Mouse (Mus musculus): ENCODE results near the gene Pdhb. TPM values are rescaled to one million over a fixed set of nuclear protein-coding genes. Genes with fewer than 3 reads are reported as not detected.
"Not testable (repeated sequence)": the region's sequence is repeated elsewhere in the genome, so short reads cannot be mapped to it uniquely, and the experiment has no call there.

Gene Pdhb
- total RNA-seq, 1 experiment from 2014 or later, result 95.6 TPM

- ATAC-seq (ENCODE audit: extremely low read depth, insufficient number of reproducible peaks, low FRiP score, poor library complexity, severe bottlenecking), result no peak
Observed at GRCm38 (mm10) chr14:8145594-8146558, 26.9 kb downstream of the Pdhb start.

GRCm38 (mm10) chr14:8141131-8141530 is 31.7 kb downstream of the Pdhb start:
- ATAC-seq (ENCODE audit: extremely low read depth, insufficient number of reproducible peaks, low FRiP score, poor library complexity, severe bottlenecking), result no peak

GRCm38 (mm10) chr14:8139724-8140710 is 32.8 kb downstream of the Pdhb start:
- ATAC-seq (ENCODE audit: extremely low read depth, insufficient number of reproducible peaks, low FRiP score, poor library complexity, severe bottlenecking), result no peak

GRCm38 (mm10) chr14:8135130-8135529 is 37.7 kb downstream of the Pdhb start:
- no peak for ATAC-seq (ENCODE audit: extremely low read depth, insufficient number of reproducible peaks, low FRiP score, poor library complexity, severe bottlenecking)

GRCm38 (mm10) chr14:8134234-8134633 is 38.6 kb downstream of the Pdhb start:
- ATAC-seq (ENCODE audit: extremely low read depth, insufficient number of reproducible peaks, low FRiP score, poor library complexity, severe bottlenecking), result no peak

- ATAC-seq (ENCODE audit: extremely low read depth, insufficient number of reproducible peaks, low FRiP score, poor library complexity, severe bottlenecking), result peak; percentile 84
Observed at GRCm38 (mm10) chr14:8132789-8133188, 40.0 kb downstream of the Pdhb start.

- no peak for ATAC-seq (ENCODE audit: extremely low read depth, insufficient number of reproducible peaks, low FRiP score, poor library complexity, severe bottlenecking)
Observed at GRCm38 (mm10) chr14:8127971-8128370, 44.9 kb downstream of the Pdhb start.

GRCm38 (mm10) chr14:8124046-8124881 is 48.6 kb downstream of the Pdhb start:
- ATAC-seq (ENCODE audit: extremely low read depth, insufficient number of reproducible peaks, low FRiP score, poor library complexity, severe bottlenecking), result no peak

GRCm38 (mm10) chr14:8123611-8124010 is 49.2 kb downstream of the Pdhb start:
- not testable (repeated sequence) for ATAC-seq (ENCODE audit: extremely low read depth, insufficient number of reproducible peaks, low FRiP score, poor library complexity, severe bottlenecking)

GRCm38 (mm10) chr14:8123141-8123540 is 49.7 kb downstream of the Pdhb start:
- no peak for ATAC-seq (ENCODE audit: extremely low read depth, insufficient number of reproducible peaks, low FRiP score, poor library complexity, severe bottlenecking)

- no peak for ATAC-seq (ENCODE audit: extremely low read depth, insufficient number of reproducible peaks, low FRiP score, poor library complexity, severe bottlenecking)
Observed at GRCm38 (mm10) chr14:8119904-8120303, 52.9 kb downstream of the Pdhb start.

- no peak for ATAC-seq (ENCODE audit: extremely low read depth, insufficient number of reproducible peaks, low FRiP score, poor library complexity, severe bottlenecking)
Observed at GRCm38 (mm10) chr14:8119454-8119853, 53.4 kb downstream of the Pdhb start.

- ATAC-seq (ENCODE audit: extremely low read depth, insufficient number of reproducible peaks, low FRiP score, poor library complexity, severe bottlenecking), result no peak
Observed at GRCm38 (mm10) chr14:8117371-8117770, 55.5 kb downstream of the Pdhb start.

Other genes starting within 250 kb of the Pdhb start
- not detected in 2 replicates for gene Gm45521, start 215.7 kb downstream of the Pdhb start, total RNA-seq (2017)
- gene Dnase1l3, start 178.5 kb downstream of the Pdhb start, total RNA-seq (2017), result 0.74 and 1.3 TPM in 2 replicates
- gene Abhd6, start 170.1 kb downstream of the Pdhb start, total RNA-seq (2017), result 3.4 and 7.2 TPM in 2 replicates
- 21.5 and 35.6 TPM in 2 replicates for gene Rpp14, start 92.7 kb downstream of the Pdhb start, total RNA-seq (2017)
- gene Pxk, start 74.8 kb downstream of the Pdhb start, total RNA-seq (2017), result 196 and 202 TPM in 2 replicates
- 5.5 and 9.2 TPM in 2 replicates for gene Kctd6, start 41.1 kb upstream of the Pdhb start, total RNA-seq (2017)
- gene Acox2, start 86.3 kb upstream of the Pdhb start, total RNA-seq (2017), result not detected in 2 replicates
- not detected in 2 replicates for gene Fam107a, start 145.0 kb upstream of the Pdhb start, total RNA-seq (2017)
- gene Oit1, start 205.7 kb upstream of the Pdhb start, total RNA-seq (2017), result not detected in 2 replicates